Mouse (Mus musculus) heart, embryonic 16.5 days (tissue): ENCODE results near the gene Zfp445. TPM values are rescaled to one million over a fixed set of nuclear protein-coding genes. Genes with fewer than 3 reads are reported as not detected.

Source experiments
- ATAC-seq: fragments of 200-750 bp; cut with Nextera tagmentation; replicated peaks from 2 replicates; pipeline ENCODE4 v1.8.0; 2017; ENCODE audit warnings: moderate number of reproducible peaks; ENCODE audit not compliant: insufficient read depth, low FRiP score; ENCODE audit errors: extremely low read depth
- H3K27ac ChIP-seq: fragments of 300-500 bp; sonication (generic); 2 replicates; pipeline ENCODE4 v1.5.1; 2014; ENCODE audit warnings: mild to moderate bottlenecking, low read length, control low read depth, moderate library complexity
- H3K27me3 ChIP-seq: fragments of 300-500 bp; sonication (generic); 2 replicates; pipeline ENCODE4 v1.6.1; 2014; ENCODE audit warnings: low read length, mixed read lengths; ENCODE audit not compliant: control insufficient read depth, insufficient read depth
- H3K36me3 ChIP-seq: fragments of 300-500 bp; sonication (generic); 2 replicates; pipeline ENCODE4 v1.6.1; 2014; ENCODE audit not compliant: control insufficient read depth, insufficient read depth
- H3K4me1 ChIP-seq: fragments of 300-500 bp; sonication (generic); 2 replicates; pipeline ENCODE4 v1.6.1; 2014; ENCODE audit warnings: low read length, mixed read lengths; ENCODE audit not compliant: control insufficient read depth, insufficient read depth
- H3K4me2 ChIP-seq: fragments of 300-500 bp; sonication (generic); 2 replicates; pipeline ENCODE4 v1.6.1; 2014; ENCODE audit warnings: low read depth, mild to moderate bottlenecking, control low read depth, low read length
- H3K4me3 ChIP-seq: fragments of 300-500 bp; sonication (generic); 2 replicates; pipeline ENCODE4 v1.5.1; 2014; ENCODE audit warnings: mild to moderate bottlenecking, control low read depth, low read length
- H3K9ac ChIP-seq: fragments of 300-500 bp; sonication (generic); 2 replicates; pipeline ENCODE4 v1.6.1; 2014; ENCODE audit warnings: low read length, control low read depth
- H3K9me3 ChIP-seq: fragments of 300-500 bp; sonication (generic); replicated peaks from 2 replicates; pipeline ENCODE4 v1.6.1; 2016; ENCODE audit warnings: low read length; ENCODE audit not compliant: control insufficient read depth
- WGBS: fragments of 180-500 bp; shearing (Covaris S2); extraction: QIAGEN DNeasy Blood & Tissue Kit; methylation state at CpG from one replicate; pipeline ENCODE4 v1.1.7; 2014; 5-methylcytosine and 5-hydroxymethylcytosine counted together
- polyA plus RNA-seq: library from polyadenylated mRNA; unstranded; fragments of >200 nt; fragmentation: Nextera tagmentation; extraction: Ambion mirVana; gene quantifications from 2 replicates; pipeline ENCODE4 v1.2.1, GENCODE M21; 2015

The Zfp445 gene
- polyA plus RNA-seq, 1 experiment from 2014 or later, result 41.4 TPM

- H3K9me3 ChIP-seq, result no peaks in the 10 kb centered on the region
Observed at GRCm38 (mm10) chr9:122823374-122824017, 42.3 kb downstream of the Zfp445 start.

DNA sequence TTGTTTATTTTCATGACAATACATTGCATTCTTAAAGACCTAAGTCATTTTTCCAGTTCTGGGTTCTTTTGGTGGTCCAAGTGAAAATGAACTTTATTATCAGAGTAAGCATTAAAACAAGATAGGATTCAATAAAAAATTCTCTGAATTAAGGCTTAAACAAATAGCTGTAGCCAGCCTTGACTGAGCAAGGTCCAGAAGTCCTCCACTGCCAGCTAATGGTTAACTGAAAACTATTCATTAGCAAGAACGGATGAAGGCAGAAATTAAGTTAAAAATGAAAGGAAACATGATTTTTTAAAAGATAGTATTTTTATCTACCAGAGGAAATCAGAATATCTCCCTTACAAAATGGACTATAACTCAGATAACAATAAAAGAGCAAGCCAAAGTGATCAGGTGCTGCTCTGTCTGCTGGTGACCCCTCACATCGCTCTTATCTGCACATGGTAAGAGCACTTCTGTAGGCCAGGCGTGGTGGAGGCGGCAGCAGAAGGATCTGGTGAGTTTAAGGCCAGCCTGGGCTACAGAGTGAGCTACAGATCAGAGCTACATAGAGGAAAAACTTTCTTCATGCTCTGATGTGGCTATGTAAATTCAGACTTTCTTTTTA lies 50.5 kb downstream of the Zfp445 start:
- Histone ChIP-seq H3K9ac (no peak overlapping the region), H3K4me1 (peaks cover 6% of the 10 kb centered on the region), H3K27me3 (no peaks in the 10 kb centered on the region), H3K4me2 (no peak overlapping the region), H3K27ac (no peak overlapping the region), H3K9me3 (no peaks in the 10 kb centered on the region), H3K36me3 (peaks cover 14% of the 10 kb centered on the region), H3K4me3 (no peak overlapping the region)
- ATAC-seq, result no peak
- 58% methylated on average over 4 of the region's 4 CpGs for WGBS

More at GRCm38 (mm10) chr9:122823374-122824017, 42.3 kb downstream of the Zfp445 start:
- Histone ChIP-seq H3K4me3 (no peak overlapping the region), H3K27ac (no peak overlapping the region), H3K4me1 (no peaks in the 10 kb centered on the region), H3K36me3 (peaks cover 39% of the 10 kb centered on the region), H3K27me3 (no peaks in the 10 kb centered on the region), H3K4me2 (no peak overlapping the region), H3K9ac (no peak overlapping the region)
- WGBS, result 85% methylated on average over 5 of the region's 5 CpGs
- no peak for ATAC-seq

- Histone ChIP-seq H3K4me3 (no peak overlapping the region), H3K9me3 (no peaks in the 10 kb centered on the region), H3K27ac (no peak overlapping the region), H3K4me1 (peaks cover 11% of the 10 kb centered on the region), H3K27me3 (no peaks in the 10 kb centered on the region), H3K9ac (no peak overlapping the region), H3K4me2 (no peak overlapping the region), H3K36me3 (peaks cover 11% of the 10 kb centered on the region)
- 96% methylated on average over 2 of the region's 2 CpGs for WGBS
- no peak for ATAC-seq
Observed at GRCm38 (mm10) chr9:122814775-122815174, 51.0 kb downstream of the Zfp445 start.

- Histone ChIP-seq H3K27ac (no peak overlapping the region), H3K36me3 (peaks cover 9% of the 10 kb centered on the region), H3K4me2 (no peak overlapping the region), H3K27me3 (no peaks in the 10 kb centered on the region), H3K4me1 (peaks cover 11% of the 10 kb centered on the region), H3K9ac (no peak overlapping the region), H3K9me3 (no peaks in the 10 kb centered on the region), H3K4me3 (no peak overlapping the region)
- ATAC-seq, result no peak
- 82% methylated on average over 5 of the region's 5 CpGs for WGBS
Observed at GRCm38 (mm10) chr9:122812386-122812785, 53.4 kb downstream of the Zfp445 start.

DNA sequence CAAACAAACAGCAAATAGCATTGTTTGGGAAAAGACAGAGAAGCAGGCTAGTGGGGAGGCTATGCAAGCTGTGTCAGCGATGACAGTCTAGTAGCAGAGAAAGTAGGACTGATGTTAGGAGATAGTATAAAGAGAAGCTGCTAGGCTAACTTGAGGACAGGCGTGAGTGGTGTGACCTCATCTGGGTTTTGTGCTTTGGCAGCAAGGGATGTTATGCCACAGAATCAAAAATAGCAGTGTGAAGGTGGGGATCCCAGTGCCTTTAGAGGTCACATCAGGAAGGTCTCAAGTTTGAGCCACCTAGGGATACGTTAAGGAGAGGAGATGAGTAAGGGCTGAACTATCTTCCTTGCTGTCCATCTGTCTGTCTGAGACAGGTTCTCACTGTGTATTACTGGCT lies 55.6 kb downstream of the Zfp445 start:
- WGBS, result 44% methylated on average over 3 of the region's 3 CpGs
- no peaks in the 10 kb centered on the region for H3K27me3 ChIP-seq
- peaks cover 6% of the 10 kb centered on the region for H3K36me3 ChIP-seq
- H3K9me3 ChIP-seq, result no peaks in the 10 kb centered on the region
- H3K27ac ChIP-seq, result no peak overlapping the region
- no peak overlapping the region for H3K4me2 ChIP-seq
- no peak overlapping the region for H3K9ac ChIP-seq
- no peak overlapping the region for H3K4me3 ChIP-seq
- no peak for ATAC-seq
- H3K4me1 ChIP-seq, result peaks cover 16% of the 10 kb centered on the region

DNA sequence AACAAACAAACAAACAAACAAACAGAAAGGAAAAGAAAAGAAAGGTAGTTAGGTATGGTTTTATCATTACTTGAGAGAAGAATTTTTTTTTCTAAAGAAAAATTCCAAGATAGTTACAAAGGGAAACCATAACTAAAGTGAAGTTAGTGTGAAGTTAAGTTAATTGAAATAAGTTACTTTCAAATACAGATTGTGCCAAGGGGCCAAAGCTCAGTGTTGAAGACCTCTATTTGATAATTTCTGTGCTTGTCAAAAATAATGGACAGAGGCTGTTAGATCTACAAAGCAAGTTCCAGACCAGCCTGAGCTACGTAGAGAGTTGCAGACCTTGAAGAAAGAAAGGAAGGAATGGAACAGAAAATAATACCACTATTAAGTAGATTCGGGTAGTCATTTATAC lies 58.6 kb downstream of the Zfp445 start:
- H3K9ac ChIP-seq, result no peak overlapping the region

GRCm38 (mm10) chr9:122805845-122806341 lies 59.9 kb downstream of the Zfp445 start:
- peak overlapping the region; percentile 94 for H3K4me2 ChIP-seq
- 7% methylated on average over 10 of the region's 10 CpGs for whole genome bisulfite sequencing

More for the DNA sequence above, 58.6 kb downstream of the Zfp445 start:
- no peak overlapping the region for H3K4me3 ChIP-seq
- no peak overlapping the region for H3K4me2 ChIP-seq
- H3K4me1 ChIP-seq, result peaks cover 16% of the 10 kb centered on the region
- peaks cover 2% of the 10 kb centered on the region; the same call in 1 of the 2 replicates for H3K36me3 ChIP-seq
- 87% methylated on average over 2 of the region's 2 CpGs for WGBS
- ATAC-seq, result no peak
- H3K27ac ChIP-seq, result no peak overlapping the region
- H3K27me3 ChIP-seq, result no peaks in the 10 kb centered on the region
- H3K9me3 ChIP-seq, result no peaks in the 10 kb centered on the region

GRCm38 (mm10) chr9:122805053-122805844 lies 60.6 kb downstream of the Zfp445 start, which contains the start of gene Tcaim:
TSS of gene Tcaim (plus strand) at chr9:122805539.
- Histone ChIP-seq H3K9ac (peak within 1 kb of the TSS; percentile 89), H3K27me3 (no peaks in the 10 kb centered on the region), H3K9me3 (no peaks in the 10 kb centered on the region), H3K4me3 (peak within 1 kb of the TSS; percentile 88), H3K4me1 (peaks cover 9% of the 10 kb centered on the region), H3K36me3 (peaks cover 2% of the 10 kb centered on the region; the same call in 1 of the 2 replicates), H3K27ac (peak within 1 kb of the TSS; percentile 97), H3K4me2 (peak within 1 kb of the TSS; percentile 94)
- ATAC-seq, result peak; percentile 99
- 5% methylated on average over 42 of the region's 42 CpGs for WGBS

More at GRCm38 (mm10) chr9:122805845-122806341, 59.9 kb downstream of the Zfp445 start:
- H3K9ac ChIP-seq, result peak overlapping the region; percentile 89
- H3K36me3 ChIP-seq, result peaks cover 2% of the 10 kb centered on the region; the same call in 1 of the 2 replicates
- H3K27ac ChIP-seq, result peak overlapping the region; percentile 97
- no peak; the same call in 1 of the 2 replicates for ATAC-seq
- no peaks in the 10 kb centered on the region for H3K9me3 ChIP-seq
- H3K4me3 ChIP-seq, result peak overlapping the region; percentile 88
- no peaks in the 10 kb centered on the region for H3K27me3 ChIP-seq
- peaks cover 16% of the 10 kb centered on the region for H3K4me1 ChIP-seq
